Mouse (Mus musculus): ENCODE data around the gene Tcf12. TPM values are rescaled to one million over a fixed set of nuclear protein-coding genes. Genes with fewer than 3 reads are reported as not detected.

Tcf12 gene
- total RNA-seq, 2 experiments from 2014 or later, result 54.7 to 57.8 TPM

GRCm38 (mm10) chr9:71982826-71983225, 128.8 kb downstream of the Tcf12 start:
- DNase-seq (ENCODE audit: low spot score in 2 of 2), result no peak

- no peak for DNase-seq (ENCODE audit: low spot score in 2 of 2)
Measured at GRCm38 (mm10) chr9:71981071-71981470, 130.6 kb downstream of the Tcf12 start.

DNA sequence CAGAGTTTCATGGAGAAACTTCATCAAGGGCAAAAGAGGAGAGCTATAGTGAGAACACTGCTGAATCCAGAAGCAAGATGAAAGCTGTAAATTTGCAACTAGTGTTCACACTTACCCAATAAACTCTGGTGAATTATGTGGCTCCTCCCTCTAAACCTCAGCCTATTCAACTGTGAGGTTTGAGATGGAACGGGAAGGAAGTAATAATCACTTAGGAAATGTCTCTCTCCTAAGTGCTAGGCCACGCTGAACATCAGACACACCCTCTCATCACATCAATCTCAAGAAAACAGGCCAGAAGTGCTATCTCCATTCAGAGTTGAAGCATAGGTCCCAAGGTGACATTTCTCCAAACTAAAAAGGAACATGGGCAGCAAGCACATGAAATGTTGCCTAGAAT, 131.1 kb downstream of the Tcf12 start:
- DNase-seq (ENCODE audit: low spot score in 2 of 2), result no peak

GRCm38 (mm10) chr9:71978886-71979285, 132.8 kb downstream of the Tcf12 start:
- no peak for DNase-seq (ENCODE audit: low spot score in 2 of 2)

DNA sequence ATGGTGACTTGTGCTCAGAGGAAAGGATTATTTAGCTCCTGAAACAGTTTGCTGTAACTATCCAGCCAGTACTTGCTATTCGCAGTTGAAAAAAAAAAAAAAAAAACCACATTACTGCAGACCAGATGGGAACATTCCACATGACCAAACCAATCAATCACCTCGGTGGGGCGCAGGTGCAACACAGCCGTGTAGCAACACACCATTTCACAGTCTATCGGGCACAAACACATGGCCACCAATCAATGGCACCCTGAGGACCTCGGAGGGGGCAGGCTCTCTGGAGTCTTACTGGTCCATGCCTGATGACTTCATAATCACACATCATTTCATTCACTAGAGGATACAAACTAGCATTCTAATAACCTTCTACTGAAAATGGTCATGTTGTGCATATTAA, 135.6 kb downstream of the Tcf12 start:
- peak; percentile 9 to 40 for DNase-seq (ENCODE audit: low spot score in 2 of 2)

DNA sequence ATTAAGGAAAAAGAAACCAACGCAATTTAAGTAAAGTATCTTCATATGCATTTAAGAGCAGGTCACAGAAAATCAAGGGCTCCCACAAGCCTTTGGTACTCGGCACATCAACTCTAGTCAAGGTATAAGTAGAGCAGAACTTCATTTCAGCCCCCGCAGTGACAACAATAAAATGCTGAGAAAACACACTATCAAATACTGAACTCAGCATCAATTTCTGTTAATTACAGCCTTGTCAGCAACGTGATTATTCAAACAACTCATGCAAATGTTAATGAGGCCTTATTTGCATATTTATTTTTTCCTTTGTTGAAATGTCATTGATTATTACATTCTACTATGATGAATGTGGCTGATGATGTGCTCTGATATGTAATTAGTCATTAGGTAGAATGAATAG, 136.5 kb downstream of the Tcf12 start:
- DNase-seq (ENCODE audit: low spot score in 2 of 2), result no peak

DNA sequence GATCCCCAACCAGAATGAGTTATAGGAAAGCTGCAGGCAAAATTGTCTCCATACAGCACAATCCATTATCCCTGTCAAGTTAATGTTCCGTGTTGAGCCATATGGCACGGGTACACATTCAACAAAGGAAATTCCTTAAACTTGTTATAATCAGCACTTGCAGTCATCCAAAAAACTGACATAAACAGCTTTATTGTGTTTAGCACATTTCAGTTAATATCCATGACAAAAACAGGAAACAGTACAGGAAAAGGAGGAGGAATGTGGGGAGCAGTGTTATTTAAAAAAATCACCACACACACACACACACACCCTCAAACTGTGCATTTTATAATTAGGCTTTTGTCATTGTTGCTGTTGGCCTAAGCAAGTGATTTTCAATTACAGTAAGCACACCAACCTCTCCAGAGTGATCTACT, 137.1 kb downstream of the Tcf12 start:
- DNase-seq (ENCODE audit: low spot score in 2 of 2), result peak in 1 of 2 experiments; percentile 36

DNA sequence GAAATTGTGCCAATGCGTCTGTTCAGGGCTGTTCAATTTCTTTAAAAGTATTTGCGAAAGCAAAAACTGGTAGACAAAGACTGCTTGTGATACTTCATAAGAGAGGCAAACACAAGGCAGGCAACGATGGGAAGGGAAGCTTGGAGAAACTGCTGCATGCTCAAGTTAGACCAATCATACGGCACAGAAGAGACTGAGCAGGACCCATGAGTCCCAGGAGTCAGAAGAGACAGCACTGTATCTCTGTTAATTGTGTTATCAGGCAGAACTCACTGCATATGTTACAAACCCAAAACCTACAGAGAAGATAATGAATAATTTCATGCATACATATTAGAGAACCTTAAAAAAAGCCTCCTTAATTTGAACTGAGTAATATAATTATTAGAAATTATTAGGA, 147.6 kb downstream of the Tcf12 start:
- no peak for DNase-seq (ENCODE audit: low spot score in 2 of 2)

- DNase-seq (ENCODE audit: low spot score in 2 of 2), result no peak
Measured at GRCm38 (mm10) chr9:71960026-71960396, 151.7 kb downstream of the Tcf12 start.

GRCm38 (mm10) chr9:71959259-71960025, 152.2 kb downstream of the Tcf12 start:
- DNase-seq (ENCODE audit: low spot score in 2 of 2), result peak; percentile 28 to 52

DNA sequence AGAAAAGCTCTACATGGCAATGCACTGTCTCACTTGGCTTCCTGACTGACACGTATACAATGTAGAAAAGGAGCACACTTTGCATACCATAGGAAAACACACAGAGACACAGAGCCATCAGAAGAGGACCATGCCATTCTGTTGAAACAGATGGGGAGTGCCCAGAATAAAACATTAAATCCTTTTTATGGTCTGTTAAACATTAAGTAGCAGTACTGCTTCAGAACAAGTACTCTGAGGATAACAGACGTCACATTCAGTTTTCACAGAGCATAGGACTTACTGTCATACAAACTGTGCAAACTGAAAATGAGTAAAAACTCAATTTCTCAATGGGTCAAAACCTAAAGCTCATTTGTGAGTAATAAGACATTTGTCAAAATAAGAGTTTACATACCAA, 158.5 kb downstream of the Tcf12 start:
- no peak for DNase-seq (ENCODE audit: low spot score in 2 of 2)

DNA sequence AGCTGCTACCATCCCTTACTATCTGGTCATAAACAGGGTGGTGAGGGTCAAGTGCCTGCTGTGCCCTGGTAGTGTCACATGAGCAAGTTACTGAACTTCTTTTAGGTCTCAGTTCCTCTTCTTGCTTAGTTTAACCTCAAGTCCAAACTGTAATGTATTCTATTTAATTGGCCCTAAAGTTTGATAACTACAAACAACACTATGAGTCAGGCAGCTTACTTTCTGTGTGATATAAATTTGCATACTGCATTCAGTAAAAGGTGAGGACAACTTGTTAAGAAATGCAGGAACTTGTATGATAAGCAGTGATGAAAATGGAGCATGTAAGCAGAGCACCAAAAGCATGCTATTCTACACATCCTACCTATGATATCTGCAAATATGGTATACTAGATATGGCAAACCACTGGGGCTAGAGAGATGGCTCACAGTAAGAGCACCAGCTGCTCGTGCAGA, 159.0 kb downstream of the Tcf12 start:
- DNase-seq (ENCODE audit: low spot score in 2 of 2), result no peak

DNA sequence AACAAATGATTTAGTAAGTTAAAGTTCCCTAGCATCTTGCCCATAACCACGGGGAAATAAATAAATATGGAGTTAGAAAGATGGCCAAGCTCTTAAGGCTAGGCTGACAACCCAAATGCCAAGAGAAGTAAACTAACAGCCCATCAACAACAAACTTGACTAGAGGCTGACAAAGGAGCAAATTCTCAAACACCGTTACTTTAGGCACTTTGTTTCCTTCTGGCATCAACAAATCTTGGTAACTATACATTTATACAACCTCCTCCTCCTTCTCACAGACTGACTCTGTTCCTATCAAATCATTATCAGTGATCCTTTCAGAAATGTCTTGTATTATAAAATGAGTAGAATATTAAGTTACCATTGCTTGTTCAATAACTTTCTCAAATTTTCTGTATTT, 159.7 kb downstream of the Tcf12 start:
- no peak for DNase-seq (ENCODE audit: low spot score in 2 of 2)

DNA sequence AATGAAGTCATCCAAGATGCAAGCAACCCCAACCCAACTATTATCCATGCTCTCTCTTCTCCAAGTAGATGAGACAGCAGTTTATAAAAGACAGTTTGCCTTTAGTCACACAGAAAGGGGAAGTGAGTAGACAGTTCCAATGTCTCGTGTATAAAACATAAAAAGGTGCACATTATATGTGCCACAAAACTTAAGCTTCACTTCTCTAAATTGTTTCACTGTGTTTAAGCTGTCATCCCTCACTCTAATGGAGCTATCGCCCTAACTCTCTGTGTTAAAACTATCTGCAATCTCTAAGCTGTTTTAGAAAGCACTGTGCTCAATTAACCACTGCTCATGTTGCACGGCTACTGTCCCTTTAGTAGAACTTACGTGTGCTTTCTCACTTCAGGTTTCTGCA, 160.3 kb downstream of the Tcf12 start:
- DNase-seq (ENCODE audit: low spot score in 2 of 2), result no peak

DNA sequence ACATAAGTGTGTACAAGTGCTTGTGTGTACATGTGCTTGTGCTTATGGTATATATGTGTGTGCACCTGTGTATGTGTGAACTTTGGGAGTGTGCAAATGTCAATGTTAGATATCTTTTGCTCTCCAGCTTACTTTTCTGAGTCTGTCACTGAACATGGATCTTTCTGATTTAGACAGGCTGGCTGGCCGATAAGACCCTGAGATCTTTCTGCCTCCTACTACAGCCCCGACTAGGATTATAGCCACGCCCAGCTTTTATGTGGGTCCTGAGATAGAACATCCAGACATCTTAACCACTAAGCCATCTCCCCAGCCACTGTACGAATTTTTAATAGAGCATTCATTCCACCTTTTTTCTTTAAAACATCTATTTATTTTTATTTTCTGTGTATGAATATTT, 166.9 kb downstream of the Tcf12 start:
- no peak for DNase-seq (ENCODE audit: low spot score in 2 of 2)

DNA sequence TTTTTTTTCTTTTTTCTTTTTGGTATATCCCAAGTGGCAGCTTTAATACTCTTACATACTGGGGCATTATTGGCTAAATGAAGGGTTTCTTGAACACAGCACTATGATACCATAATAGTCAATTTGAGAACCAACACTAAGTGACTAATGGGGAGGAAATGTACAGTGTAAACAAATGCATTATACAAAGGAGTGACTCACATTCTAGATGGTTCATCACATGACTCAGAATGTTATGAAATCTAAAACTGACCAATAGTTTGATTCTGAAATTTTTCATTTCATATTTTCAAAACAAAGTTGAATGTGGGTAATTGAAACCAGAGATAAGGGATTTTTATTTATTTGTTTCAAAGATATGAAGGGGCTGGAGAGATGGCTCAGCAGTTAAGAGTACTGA, 169.2 kb downstream of the Tcf12 start:
- no peak for DNase-seq (ENCODE audit: low spot score in 2 of 2)

GRCm38 (mm10) chr9:71940016-71940415, 171.7 kb downstream of the Tcf12 start:
- DNase-seq (ENCODE audit: low spot score in 2 of 2), result no peak

DNA sequence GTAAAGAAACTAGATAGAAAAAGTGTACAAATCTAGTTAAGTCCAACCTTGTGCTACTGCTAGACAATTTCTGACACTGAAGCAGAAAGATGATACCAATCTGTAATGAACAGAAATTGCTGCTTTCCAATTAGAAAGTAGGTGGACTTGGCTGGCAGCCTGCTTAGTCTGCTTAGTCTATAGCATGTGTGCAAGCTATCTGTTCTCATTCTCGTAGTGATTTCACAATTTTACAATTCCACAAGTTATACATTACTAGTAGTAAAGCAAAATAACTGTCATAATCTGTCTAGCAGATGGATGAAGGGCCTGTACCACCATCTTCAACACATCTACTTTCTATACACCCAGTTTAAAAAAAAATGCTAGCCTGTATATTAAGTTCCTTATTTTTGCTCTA, 175.5 kb downstream of the Tcf12 start:
- DNase-seq (ENCODE audit: low spot score in 2 of 2), result peak; percentile 8 to 59

DNA sequence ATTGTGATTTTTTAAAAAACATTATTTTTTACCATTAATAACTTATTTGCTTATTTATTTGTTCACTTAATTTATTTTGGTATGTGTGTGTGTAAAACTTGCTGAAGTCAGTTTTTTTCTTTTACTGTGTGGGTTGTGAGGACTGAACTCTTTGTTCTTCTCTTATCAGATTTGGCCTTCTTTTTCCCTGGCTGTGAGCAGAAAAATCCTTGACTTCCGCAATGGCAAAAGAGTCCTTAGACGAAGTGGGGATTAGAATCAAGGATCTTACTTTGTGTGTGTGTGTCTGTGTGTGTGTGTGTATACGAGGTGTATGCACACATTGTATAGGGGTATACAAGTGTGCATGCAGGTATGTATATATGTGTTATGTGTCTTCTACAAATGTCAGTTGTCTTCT, 176.8 kb downstream of the Tcf12 start:
- no peak for DNase-seq (ENCODE audit: low spot score in 2 of 2)

GRCm38 (mm10) chr9:71931965-71932364, 179.7 kb downstream of the Tcf12 start:
- no peak for DNase-seq (ENCODE audit: low spot score in 2 of 2)

DNA sequence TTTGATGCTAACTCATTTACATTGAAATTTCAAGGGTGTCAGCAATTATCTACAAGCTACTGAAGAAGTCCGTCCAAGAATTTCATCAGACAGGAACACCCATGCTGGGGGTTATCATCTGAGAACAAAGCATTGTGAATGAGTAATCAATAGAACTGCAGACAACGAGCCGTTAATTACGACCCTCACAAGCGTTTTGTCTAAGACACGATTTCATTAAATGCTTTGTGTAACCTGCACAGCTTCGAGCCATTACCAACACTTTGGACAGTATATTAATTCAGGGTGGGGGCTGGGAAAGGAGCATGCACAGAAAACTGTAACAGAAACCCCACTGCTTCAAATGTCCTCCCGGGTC, 180.3 kb downstream of the Tcf12 start:
- DNase-seq (ENCODE audit: low spot score in 2 of 2), result no peak

- DNase-seq (ENCODE audit: low spot score in 2 of 2), result no peak
Measured at GRCm38 (mm10) chr9:71930431-71931357, 181.0 kb downstream of the Tcf12 start.

GRCm38 (mm10) chr9:71916662-71916953, 195.1 kb downstream of the Tcf12 start:
- DNase-seq (ENCODE audit: low spot score in 2 of 2), result no peak

Measured in layer of hippocampus, adult 18-20 months (tissue).